Mouse (Mus musculus) urinary bladder, postnatal 0 days (tissue): ENCODE measurements around the gene Arl6. TPM values are rescaled to one million over a fixed set of nuclear protein-coding genes. Genes with fewer than 3 reads are reported as not detected.

ENCODE experiments used
- polyA plus RNA-seq: library from polyadenylated mRNA; unstranded; fragments of >200 nt; fragmentation: Nextera tagmentation; extraction: Ambion mirVana; gene quantifications from 2 replicates; pipeline ENCODE4 v1.2.1, GENCODE M21; 2015

Gene Arl6
- polyA plus RNA-seq: 19.1 and 20.0 TPM in 2 replicates

DNA sequence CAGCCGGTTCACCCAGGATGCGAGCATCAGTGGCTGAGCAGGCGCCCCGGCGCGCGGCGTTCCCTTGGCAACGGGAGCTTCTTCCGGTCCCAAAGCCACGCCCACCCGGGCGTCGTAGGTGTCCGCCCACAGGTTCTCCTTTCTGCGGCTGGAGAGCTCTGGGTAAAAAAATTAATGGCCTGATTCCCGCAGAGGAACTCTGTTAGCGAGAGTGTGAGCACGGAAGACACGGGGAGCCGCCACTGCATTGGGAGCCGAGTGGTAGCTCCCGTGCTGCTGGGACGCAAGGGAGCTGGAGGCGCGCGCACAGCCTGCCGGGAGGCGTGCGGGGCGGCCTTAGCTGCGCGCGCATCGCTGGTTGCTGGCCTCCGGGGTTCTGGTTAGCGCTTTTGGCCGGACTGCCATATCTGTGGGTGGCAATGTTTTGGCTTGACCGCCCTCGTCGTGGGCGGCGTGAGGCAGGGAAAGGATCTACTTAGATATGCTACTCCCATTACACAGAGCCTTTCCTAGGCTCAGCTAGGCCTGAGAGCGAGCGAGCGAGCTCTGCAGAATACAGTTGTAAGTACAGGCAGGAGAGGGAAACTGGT, at the start of gene Arl6:
Gene Arl6, minus strand, starts transcription at position 290 of the 590 bp plus-strand sequence.

DNA sequence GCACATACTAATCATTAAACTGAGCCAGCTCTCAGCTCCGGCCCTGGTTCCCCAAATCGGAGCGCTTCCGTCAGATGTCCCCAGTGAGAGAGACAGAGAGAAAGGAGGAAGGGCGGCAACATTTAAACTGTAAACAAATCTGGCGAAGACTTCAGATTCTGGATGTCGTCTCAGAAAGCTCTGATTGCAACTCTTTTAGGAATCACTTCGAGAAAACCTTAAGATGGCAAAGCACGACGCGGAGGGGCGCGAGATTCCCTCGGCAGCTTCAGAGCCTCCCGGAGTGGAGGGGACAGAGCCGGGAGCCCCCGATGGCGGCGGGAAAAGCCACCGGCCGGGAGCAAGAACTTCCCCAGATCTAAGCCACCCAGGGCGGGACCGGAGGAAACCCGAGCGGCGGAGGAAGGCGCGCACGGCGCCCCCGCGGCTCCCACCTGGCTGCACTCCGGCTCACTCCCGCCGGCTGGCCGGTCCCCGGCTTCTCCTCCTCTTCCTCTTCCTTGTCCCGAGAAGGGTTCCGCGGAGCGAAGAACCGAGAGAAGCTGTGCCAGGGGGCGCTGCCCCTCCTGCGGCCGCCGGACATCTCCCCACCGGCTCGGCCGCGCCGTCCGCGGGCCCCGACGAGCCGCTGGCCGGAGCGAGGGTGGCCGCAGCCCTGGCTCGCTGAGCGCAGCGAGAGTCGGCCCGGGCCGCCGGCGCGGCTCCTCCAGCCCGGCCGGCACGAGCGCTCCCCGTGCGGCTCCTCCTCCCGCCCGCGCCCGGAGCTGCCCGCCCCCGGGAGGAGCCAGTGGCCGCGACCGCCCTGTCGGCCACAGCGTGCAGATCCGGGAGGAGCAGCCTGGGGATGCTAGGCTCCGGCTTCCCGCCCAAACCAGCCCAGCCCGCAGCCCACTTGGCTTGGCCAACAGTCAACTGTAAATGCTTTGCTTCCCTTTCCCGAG, 38.6 kb downstream of the Arl6 start, which contains the start of gene Crybg3:
Gene Crybg3, minus strand, starts transcription at position 669 of the 941 bp plus-strand sequence.

Other genes starting within 250 kb of the Arl6 start
- not detected in 2 replicates for gene Gabrr3, start 232.1 kb downstream of the Arl6 start, polyA plus RNA-seq
- 25.6 and 28.3 TPM in 2 replicates for gene Riox2, start 167.6 kb downstream of the Arl6 start, polyA plus RNA-seq
- 11.3 and 12.2 TPM in 2 replicates for gene Crybg3, start 38.4 kb downstream of the Arl6 start, polyA plus RNA-seq